Mouse (Mus musculus) central nervous system, embryonic 14 days (tissue): ENCODE measurements around the gene Tbr1. TPM values are rescaled to one million over a fixed set of nuclear protein-coding genes. Genes with fewer than 3 reads are reported as not detected.

Experiments
- polyA plus RNA-seq: library from polyadenylated mRNA; depleted of rRNA; stranded (reverse); fragments of >200 nt; gene quantifications from 2 replicates; pipeline ENCODE4 v1.2.3, GENCODE M21; 2012; rRNA removed

Tbr1 gene
- 35.6 and 71.2 TPM in 2 replicates for polyA plus RNA-seq

DNA sequence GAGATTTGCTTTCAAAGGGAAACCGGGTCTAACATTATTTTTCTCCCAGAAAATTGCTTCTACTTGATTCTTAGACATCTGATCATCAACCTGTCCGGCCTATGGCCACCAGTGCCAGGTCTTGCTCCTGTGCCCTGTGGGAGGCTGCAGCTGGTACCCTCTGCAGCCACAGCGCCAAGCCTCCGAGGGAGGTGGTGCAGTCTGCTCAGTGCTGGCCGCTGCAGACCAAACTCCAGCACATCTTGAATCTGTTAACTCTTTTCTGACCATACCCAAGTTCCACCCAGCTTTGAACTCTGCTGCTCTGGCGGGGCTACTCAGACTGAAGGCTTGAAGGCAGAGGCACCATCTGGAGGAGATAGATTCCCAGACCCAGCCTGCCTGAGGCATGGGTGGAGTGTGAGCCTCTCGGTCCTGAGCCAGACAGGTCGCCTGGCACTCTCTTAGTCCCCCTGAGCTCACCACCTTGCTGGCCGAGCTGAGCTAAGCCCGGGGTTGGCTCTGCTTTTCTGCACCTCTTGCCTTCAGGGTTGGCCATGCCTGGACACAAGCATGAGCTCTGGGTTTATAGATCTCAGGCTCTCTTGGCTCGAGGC is at the start of gene Tbr1:
Gene Tbr1 (plus strand): TSS at position 275 of the 596 bp plus-strand sequence.

Other genes starting within 250 kb of the Tbr1 start
- 20.8 and 21.1 TPM in 2 replicates for gene Tank, start 224.3 kb upstream of the Tbr1 start, polyA plus RNA-seq
- gene Psmd14, start 91.2 kb upstream of the Tbr1 start, polyA plus RNA-seq = 110 and 121 TPM in 2 replicates
- 14.2 and 15.3 TPM in 2 replicates for gene Slc4a10, start 243.5 kb downstream of the Tbr1 start, polyA plus RNA-seq